Mouse (Mus musculus): Measurements from ENCODE around the gene Rnaseh2b.

DNA sequence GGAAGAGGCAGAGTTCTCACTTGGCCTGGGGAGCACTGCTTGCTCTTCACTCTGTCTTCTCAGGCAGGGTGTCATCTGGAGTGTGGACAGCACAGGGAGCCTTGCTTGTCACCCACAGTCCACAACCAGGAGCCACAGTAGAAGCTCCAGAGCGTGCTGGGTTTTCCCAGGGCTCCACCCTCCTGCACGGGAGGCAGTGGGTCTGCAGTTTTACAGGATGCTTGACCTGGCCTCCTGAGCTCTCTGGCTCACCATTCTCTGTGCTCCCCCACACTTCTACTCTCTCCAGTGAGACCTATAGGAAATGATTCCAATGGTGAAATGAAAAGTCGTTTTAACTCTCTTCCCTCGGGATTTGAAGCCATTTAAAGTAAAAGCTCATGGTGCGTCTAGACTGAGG is 57.4 kb downstream of the Rnaseh2b start:
- TF ChIP-seq EP300 (IDR thresholded peaks at IDR 0.05; ENCODE audit: insufficient read depth, low read depth, low read length) (no peak), POLR2A (IDR thresholded peaks at IDR 0.05; ENCODE audit: insufficient read depth, low read length) (no peak), CTCF (IDR thresholded peaks at IDR 0.05; ENCODE audit: low read depth, low read length) (no peak)
